Mouse (Mus musculus) liver, embryonic 14.5 days (tissue): ENCODE results near the gene Ncln.

Source experiments
- CTCF ChIP-seq: IDR thresholded peaks from 2 replicates; pipeline ENCODE4 v1.5.1; 2016; ENCODE audit warnings: antibody characterized with exemption, low read depth, control low read depth
- EP300 ChIP-seq: IDR thresholded peaks from 2 replicates; pipeline ENCODE4 v1.6.1; 2016; ENCODE audit warnings: antibody characterized with exemption, low read depth

DNA sequence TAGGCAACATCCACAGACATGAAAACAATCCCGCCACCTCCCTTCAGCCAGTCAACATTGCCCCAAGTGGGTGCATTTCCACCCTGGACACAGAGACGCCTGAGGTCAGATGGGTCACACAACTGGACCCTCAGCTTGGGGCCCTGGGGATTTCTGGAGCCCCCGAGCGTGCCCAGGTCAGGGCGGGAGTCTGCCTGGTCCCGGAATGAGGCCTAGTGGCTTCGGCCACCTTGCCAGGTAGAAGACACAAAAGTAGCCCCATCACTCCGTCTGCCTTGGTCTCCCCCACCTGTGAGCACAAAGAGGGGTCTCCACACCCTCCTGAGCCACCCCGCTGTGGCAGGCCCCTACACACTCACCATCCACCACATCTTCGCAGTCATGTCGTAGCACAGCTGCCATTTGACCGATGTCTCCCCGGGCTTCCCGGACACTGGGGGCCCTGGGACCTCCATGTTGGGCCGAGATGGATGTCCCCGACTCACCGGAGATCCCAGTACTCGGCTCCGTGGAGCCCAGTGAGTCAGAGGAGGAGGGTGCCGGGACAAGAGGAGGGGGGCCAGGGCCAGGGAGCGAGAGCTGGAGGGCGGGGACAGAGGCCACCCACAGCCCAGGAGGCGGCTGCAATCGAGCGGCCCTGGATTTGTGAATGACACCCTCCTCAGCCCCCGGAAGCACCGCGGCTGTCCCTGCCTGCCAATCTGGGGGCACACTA is 40.9 kb downstream of the Ncln start, which contains the start of gene Nfic:
- TF ChIP-seq CTCF (no peak), EP300 (no peak)
